Mouse (Mus musculus) left cerebral cortex, adult 9 months (tissue): ENCODE data around the gene Ppp1r1b.
"Not testable (repeated sequence)": the region's sequence is repeated elsewhere in the genome, so short reads cannot be mapped to it uniquely, and the experiment has no call there.

Source experiments
- DNase-seq, 2 experiments: peaks; one replicate each; pipeline ENCODE4 v3.0.0; 2022; ENCODE audit warnings: low spot score in 2 of 2

Gene Ppp1r1b

DNA sequence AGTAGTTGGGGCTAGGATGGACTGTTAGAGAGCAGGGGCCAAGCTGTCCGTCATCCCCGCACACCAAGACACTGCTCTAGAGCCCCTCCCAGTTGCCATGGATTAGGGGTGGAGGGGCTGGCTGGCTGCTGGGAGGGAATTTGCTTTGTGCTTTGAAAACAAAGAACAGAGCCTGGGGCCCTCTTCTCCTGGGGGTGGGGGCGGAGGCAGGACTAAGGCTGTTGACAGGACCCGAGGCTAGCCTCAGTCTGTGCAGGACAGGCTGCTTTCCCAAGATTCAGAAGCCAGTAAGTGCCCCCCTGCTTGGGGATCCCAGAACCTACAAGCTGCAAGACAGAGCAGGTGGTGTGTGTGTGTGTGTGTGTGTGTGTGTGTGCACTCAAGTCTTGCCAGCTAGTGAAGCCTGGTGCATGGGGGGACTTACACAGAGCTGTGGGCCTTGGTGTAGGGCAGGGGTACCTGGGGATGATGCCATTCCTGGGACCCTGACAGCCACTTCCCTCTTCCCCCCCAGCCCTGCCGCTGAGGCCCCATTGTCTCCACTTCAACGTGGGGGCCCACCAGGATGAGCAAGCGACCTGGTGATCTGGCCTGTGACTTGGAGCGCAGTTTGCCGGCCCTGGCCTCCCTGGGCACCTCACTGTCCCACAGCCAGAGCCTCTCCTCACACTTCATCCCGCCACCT is 23.5 kb downstream of the Ppp1r1b start:
- no peak for DNase-seq

DNA sequence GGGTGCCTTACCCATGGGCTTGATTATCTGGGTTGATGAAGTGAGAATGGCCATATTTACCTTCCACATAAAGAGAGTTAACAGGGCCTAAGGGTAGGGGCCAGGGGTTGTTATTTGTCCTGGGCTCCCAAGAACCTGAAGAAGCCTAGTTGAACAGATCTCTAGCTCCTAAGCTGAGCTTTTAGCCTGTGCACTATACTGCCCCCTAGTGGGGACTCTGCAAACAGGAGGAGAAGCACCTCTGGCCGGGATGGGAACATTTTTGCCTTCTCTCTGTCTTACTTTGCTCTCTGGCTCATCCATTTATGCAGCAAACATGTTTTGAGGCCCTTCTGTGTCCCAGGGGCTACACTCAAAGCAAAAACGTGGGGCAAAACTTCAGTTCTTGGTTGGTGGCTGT is 24.2 kb downstream of the Ppp1r1b start:
- peak in 1 of 2 experiments; percentile 67 for DNase-seq

DNA sequence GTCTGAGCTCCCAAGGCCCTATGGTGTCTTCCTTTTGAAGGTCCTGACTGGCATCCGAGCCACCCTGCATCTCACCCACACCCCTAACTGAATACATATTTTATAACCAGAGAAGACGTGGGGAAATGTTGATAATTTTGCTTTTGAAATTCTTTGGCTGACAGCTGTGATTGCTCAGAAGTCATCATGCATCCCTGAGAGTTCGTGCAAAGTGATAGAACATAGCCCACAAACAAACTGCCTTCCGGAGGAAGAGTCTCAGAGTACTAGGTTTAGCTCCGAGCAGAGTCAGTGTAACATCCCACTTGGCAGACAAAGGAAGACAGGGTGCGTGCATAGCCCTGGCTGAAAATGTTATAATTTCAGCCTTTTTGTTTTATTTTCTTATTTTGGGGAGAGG is 25.0 kb downstream of the Ppp1r1b start:
- no peak for DNase-seq

DNA sequence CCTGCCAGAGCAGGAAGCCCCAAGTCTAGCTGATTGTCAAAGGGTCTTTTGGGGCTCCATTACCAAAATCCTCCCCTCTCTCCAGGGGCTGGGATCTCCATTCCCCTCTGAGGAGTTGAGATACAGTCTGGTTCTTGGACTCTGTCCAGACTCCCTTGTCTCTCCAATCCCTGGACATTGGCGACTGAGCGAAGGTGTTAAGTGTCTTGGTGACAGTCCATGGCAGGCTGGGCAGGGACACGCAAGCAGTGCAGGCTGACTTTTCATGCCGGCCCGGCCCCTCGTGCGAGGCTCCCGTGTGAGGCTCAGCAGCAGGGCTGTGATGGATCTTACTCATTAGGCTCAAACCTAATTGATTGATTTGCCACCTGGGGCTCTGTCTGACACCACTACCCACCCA is 26.1 kb downstream of the Ppp1r1b start:
- DNase-seq = no peak

DNA sequence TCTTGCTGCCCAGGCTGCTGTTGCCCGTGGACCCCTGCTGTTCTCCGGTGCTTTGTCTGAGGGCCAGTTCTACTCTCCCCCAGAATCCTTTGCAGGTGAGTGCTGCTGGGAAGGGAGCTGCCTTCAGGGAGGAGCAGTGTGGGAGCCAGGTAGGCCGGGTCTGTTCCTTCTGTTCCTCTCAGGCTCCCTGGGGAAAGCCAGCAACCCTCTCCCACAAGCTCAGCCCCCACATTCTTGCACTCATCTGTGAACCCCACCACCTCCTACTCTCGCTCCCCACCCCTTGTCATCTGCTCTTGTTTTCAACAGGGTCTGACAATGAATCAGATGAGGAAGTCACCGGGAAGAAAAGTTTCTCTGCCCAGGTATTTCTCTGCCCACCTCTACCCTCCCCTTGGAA is 28.6 kb downstream of the Ppp1r1b start:
- DNase-seq = no peak

DNA sequence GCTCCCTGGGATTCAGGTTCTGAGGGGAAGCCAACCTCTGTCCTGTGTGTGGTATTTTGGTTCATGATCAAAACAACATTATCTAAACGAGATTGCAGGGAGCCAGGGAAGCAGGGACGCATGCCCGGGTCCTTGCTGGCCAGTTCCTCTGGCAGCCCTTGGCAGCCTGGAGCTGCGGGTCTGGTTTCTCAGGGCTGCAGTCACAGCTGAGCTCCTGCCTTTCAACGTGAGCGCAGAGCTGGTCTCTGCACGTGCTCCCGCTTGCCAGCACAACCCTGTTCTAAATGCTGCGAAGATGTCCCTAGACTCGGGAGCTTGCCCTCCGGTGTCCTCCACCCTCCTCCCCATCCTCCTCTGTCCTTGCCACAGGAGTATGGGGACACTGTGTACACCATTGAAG is 29.6 kb downstream of the Ppp1r1b start:
- DNase-seq = no peak

DNA sequence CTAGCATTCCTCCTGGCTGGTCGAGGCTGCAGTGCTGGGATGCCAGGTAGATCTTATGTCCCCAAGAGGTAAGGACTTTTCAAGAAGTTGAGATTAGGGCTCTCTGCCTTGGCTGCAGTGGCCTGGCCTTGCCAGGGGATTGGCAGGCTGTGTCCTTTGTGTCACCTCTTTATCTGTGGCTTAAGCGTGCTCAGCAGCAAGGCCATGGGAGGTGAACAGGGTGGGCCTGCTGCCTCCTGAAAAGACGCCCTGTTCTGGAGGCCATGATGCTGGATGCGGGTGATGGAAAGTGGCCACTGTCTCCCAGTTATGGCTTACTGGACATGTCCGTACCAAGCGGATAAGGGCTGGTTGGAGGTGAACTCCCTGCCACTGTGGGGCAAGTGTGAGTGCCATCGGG is 31.2 kb downstream of the Ppp1r1b start:
- DNase-seq = no peak

DNA sequence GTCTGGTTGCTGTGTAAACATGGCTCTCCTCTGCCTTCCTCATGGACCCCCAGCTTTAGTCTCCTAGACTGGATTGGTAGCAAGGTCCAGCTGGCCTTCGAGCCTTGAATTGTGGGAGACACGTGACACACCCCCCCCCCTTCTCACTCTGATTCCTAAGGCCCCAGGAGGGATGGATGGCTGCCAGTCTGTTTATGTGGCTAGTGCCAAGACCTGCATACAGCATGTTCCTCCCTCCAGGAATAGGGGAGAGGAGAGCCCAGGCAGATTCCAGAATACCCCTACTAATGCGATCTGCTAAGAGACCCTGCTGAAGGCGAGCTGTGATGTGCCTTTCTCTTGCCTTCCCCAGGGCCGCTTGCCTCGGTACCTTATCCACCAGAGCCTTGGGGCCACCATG is 31.9 kb downstream of the Ppp1r1b start:
- DNase-seq = no peak

- no peak for DNase-seq
These were observed 33.4 kb downstream of the Ppp1r1b start for GRCm38 (mm10) chr11:98381651-98382050.

DNA sequence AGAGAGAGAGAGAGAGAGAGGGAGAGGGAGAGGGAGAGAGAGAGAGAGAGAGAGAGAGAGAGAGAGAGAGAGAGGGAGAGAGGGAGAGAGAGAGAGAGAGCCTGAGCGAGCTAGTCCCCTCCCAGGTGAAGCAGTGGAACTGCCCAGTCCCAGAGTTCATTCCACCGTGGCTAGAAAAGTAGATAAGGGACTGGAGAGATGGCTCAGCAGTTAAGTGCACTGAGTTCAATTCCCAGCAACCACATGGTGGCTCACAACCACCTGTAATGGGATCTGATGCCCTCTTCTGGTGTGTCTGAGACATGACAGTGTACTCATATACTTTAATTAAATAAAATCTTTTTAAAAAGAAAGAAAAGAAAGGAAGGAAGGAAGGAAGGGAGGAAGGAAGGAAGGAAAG is 34.2 kb downstream of the Ppp1r1b start:
- not testable (repeated sequence) for DNase-seq

DNA sequence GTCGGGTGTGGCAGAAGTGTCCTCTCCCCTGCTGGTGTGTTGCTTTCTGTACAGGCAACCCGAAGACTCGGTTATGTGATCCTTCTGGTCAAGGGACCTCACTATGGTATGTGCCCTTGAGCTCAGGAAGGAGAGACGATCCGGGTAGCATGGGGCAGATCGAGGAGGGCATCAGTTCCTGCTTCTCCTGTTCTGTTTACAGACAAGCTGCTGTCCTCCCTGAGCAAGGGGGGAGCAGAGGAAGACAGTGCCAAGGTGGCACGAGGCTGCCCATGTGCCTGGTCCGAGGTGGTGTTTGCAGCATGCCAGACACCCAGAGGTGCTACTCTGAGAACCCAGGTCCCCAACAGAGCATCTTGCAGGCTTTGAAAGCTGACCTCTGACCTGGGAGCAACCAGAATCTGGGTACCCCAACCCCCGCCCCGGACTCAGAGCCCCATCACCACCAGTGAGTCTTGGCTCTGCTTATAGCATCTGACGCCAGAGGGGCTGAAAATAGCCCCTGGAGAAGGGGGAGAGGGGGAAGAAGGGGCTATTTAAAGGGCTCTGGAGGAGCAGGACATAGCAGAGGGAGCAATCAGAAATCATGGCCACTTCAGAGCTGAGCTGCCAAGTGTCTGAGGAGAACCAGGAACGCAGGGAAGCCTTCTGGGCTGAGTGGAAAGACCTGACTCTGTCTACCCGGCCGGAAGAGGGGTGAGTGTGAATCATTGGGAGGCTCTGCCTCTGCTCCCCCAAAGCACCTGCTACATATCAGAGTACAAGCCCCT is 35.2 kb downstream of the Ppp1r1b start, which contains the start of gene Tcap:
Gene Tcap, plus strand, starts transcription at position 551 of the 770 bp plus-strand sequence.
- no peak for DNase-seq

- no peak for DNase-seq
These were observed 36.0 kb downstream of the Ppp1r1b start for GRCm38 (mm10) chr11:98384216-98384615.

DNA sequence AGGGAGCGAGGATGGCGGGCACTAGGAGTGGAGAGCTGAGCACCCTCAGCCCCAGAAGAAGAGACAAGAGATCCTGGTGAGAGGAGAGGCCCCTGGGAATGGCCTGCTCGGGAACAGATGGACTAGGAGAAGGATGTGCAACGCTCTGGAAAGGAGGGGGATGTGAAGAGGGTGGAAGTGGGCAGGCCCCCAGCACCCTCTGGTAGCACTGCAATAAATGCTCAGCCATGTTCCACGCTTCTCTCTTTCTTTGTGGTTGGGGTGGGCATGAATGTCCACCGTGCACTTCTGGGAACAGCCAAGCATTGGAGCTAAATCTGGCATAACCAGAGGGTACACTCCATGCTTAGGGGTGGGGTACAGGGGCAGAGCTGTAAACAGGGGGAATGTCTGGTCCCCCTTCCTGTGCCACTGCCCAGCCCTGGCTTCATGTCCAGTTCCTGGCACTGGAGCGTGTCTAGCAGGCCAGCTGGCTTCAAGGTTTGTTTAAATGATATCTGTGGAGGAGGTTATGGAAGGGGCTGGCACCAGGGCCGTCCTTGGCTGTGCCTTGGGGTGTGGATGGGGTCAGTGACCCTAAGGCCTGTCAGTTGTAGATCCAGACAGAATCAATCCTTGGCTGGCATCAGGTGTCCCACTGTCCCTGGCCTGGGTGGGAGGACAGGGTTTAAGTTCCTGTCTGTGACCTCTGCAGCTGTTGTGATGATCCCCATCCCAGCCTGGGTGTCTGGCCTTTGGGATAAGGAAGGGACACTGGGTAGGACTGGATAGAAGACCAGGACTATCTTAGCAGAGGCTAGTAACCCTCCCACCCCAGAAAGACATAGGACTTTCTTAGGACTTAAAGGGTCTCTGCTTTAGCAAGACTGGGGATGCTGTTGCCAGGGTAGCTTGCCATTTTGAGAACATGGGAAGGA is 36.8 kb downstream of the Ppp1r1b start:
- no peak for DNase-seq

DNA sequence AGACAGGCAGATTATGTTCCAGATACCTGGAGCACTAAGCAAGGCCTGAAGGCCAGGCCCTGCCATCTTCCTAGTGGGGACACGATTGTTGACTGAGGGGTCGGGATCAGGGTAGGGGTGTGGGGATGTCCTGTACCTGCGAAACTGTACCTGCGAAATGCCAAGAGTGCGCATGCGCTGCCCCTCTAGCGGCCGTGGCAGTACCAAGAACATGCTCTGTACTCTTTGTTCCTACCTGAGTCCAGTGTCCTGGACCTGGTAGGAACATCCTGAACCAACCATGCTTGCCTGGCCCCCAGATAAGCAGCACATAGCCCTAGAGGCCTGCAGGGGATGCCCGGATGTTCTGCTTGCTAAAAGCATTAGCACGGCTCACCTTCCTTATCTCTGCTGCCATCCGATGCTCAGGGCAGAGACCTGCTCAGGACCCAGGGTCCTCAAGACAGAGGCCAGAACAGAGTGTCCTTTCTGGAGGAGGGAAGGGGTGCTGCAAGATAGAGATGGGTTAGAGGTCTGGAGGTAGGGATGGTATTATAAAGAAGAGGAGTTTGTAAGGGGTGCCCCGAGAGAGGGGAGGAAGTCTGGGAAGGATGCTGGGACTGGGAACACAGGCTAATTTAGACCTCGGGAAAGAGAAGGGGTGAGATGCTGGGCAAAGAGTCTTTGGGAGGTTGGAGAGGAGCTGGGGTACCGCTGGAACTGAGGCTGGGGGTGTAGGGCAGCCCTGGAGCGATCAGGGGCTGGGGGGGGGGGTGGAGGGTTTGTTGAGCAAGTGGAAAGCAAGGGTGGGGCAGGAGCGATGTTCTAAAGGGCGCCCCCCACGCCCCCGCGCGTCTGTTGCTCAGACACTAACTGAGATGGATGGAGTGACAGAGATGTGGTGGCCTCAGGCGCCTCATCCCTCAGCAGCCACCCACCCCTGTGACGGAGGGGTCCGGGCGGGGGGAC is 37.7 kb downstream of the Ppp1r1b start, which contains the start of gene Pnmt:
Gene Pnmt, plus strand, starts transcription at position 813 of the 948 bp plus-strand sequence.
- DNase-seq = no peak

GRCm38 (mm10) chr11:98386596-98386995 is 38.4 kb downstream of the Ppp1r1b start:
- DNase-seq = no peak

GRCm38 (mm10) chr11:98387056-98387577 is 38.9 kb downstream of the Ppp1r1b start:
- no peak for DNase-seq

- no peak for DNase-seq
These were observed 40.1 kb downstream of the Ppp1r1b start for GRCm38 (mm10) chr11:98388282-98388681.

DNA sequence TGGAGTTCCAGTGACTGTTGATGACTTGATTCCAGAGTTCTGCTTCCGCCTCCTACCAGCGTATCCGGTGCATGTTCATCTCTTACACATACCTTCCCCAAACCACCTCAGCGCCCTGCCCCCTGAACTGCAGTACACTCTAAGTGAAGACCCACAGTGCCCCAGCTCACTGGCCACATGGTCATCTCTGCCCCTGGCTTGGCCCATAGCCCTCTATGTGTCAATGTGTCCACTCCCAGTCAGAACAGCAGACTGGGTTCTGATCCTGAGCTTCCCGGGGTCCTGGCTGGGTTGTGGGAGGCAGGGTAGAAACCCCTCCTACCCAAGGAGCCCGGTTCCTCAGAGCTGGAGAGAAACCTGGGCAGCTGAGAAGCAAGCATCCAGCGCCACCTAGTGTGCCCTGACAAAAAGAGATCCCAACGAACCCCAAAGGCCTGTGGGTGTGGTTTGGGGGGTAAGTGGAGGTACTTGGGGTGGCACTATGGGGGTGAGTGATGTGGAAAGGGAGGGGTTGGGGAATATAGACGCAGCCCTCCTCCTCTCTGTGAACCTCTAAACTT is 41.1 kb downstream of the Ppp1r1b start:
- DNase-seq = peak in 1 of 2 experiments; percentile 74

DNA sequence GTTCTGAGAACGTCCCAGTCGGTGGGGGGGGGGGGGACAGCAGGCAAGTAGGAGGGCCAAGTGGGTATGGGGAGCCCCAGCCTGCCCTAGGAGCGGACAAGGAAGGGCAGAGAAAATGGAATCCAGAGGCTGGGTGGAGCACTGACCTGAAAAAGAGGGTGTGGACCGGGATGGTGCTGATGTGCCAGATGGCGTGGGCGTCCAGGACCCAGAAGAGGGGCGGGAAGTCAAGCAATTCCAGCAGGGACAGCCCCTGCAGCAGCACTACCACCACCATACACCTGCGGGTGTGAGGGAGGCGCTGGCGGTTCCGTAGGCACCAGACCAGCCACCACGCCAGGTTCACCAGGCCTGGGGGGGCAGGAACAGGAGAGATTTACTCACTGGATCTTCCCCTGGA is 41.9 kb downstream of the Ppp1r1b start:
- no peak for DNase-seq

- no peak for DNase-seq
These were observed 43.8 kb downstream of the Ppp1r1b start for GRCm38 (mm10) chr11:98392034-98392433.
